Mouse (Mus musculus) layer of hippocampus, adult 18-20 months (tissue): ENCODE results near the gene Cobl. TPM values are rescaled to one million over a fixed set of nuclear protein-coding genes. Genes with fewer than 3 reads are reported as not detected.
A peak's percentile ranks its signal among the peaks of the same experiment; 100 is the strongest.

ENCODE experiments used
- DNase-seq, 2 experiments: peaks; one replicate each; pipeline ENCODE4 v3.0.0; 2022; ENCODE audit warnings: low spot score in 2 of 2
- total RNA-seq, 2 experiments: library from RNA; stranded (reverse); gene quantifications; 2 replicates each; pipeline ENCODE4 v1.2.3; 2021

The Cobl gene
- total RNA-seq, 2 experiments from 2014 or later: 18.0 to 27.4 TPM

DNA sequence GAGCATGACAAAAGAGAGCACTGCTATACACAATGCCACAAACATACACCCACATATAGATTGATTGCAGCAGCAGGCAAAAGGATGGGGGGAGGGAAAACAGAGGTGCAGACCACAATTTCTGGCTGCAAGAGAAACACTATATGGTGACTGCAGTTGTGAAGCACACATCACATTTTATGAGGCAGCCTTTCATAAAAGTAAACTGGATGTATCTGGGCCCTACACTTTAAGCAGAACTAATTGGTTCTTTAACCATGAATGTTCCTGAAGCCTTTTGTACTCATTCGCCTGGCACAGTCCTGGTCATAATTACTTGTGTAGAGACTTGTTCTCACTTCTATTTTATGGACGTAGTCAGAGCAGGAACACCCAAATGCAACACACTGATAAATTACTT, 19.5 kb downstream of the Cobl start:
- DNase-seq: no peak

- DNase-seq: no peak
These were observed 20.5 kb downstream of the Cobl start for GRCm38 (mm10) chr11:12444215-12444614.

DNA sequence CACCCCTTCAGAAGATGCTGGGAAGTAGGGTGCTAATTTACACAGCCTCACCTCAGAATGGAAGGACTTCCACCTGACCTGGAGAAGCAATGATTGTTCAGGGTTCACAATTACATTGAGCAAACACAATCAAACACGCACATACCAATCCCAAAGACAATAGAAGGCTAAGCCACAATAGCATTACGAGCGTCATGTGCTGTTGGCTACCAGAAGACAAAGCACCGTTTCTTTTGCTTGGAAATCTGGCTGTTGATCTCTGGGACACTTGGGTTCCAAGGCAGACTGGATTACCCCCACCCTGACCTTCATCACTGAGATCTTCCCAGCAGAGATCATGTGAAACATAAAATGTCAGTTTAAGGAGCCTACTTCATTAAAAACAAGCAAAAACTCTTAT, 21.1 kb downstream of the Cobl start:
- no peak for DNase-seq

DNA sequence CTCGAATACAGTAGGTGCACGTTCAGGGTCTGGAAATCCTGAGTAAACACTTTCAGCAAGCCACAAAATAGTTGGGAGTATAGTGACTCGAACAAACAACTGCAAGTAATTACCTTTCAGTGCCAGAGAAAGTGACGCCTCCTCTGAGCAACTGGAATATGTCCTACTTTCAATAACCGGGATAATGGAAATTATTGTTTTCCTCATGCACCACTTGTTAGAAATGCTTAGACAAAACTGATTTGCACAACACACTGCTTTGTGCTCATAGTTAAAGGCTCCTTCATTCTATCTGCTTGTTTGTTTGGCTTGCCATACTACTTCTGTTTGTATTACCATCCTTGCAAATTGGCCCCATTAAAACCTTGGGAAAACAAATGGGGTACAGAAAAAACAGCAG, 21.6 kb downstream of the Cobl start:
- no peak for DNase-seq

DNA sequence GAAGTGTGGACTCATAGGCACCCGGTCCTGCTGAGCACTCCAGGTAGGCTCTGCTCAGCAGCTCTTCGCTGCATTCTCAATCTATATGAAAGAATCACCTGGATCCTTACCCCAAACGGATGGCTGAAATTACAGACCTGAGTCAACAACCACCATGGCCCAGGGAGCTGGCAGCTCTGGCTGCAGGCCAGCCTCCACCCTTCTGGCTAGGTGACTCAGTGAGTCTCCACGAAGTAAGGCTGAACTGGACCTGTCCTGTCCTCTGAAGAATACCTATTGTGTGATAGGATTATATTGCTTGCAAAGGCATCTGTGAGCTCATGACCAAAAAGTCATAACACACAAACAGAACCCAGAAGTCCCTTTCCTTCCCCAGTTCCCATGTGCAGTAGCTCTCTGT, 22.5 kb downstream of the Cobl start:
- no peak for DNase-seq

- no peak for DNase-seq
These were observed 28.9 kb downstream of the Cobl start for GRCm38 (mm10) chr11:12435905-12436304.

DNA sequence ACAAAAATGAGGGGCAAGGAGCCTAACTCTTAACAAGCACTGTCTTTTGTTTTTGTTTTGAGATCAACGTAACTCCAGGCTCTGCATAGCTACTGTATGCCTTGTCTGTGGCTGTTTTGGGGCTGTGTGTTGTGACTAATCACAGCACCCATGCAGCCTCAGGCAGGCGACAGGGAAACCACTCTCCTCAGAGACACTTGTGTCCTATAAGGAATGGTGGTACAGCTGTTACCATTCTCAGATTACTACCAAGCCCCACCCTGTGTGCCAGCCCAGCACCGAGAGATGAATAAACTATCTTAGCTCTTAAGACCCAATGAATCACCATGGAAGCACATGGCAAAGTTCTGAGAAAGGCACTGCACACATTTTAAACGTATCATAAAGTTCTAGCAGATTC, 29.7 kb downstream of the Cobl start:
- DNase-seq: no peak

DNA sequence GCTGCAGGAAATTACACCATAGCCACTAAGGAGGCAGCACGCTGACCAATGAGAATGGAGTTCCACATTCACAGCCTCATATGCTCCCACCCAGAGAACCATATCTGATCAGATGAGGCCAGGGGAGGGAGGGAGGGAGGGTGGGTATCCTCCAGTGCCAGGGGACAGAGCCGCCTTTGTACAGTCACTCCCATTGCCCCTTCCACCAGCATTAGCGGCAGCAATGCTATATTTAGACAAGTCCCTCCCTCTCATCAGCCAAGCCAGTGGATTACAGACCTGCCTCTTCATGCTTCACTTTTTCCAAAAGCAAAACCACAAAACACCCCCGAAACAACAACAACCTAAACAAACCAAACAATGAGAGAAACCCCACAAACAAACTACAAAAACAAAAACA, 30.2 kb downstream of the Cobl start:
- no peak for DNase-seq

DNA sequence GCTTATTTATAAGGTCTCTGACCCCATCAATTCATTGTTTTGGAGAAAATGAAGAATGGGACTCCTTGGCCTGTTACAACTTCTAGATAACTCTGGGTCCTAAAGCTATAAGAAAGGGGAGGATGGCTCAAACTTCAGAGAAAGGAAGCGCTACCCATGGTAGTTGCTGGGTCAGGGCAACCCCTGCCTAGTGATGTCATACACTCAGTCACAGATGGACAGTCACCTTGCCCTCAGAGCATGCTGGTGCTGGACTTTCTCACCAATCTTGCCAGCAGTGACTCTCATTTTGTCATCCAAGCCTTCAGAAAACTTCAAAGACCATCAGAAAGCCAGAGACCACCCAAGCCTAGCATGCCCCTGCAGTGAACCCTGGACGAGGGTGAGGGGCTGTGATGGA, 32.8 kb downstream of the Cobl start:
- no peak for DNase-seq

DNA sequence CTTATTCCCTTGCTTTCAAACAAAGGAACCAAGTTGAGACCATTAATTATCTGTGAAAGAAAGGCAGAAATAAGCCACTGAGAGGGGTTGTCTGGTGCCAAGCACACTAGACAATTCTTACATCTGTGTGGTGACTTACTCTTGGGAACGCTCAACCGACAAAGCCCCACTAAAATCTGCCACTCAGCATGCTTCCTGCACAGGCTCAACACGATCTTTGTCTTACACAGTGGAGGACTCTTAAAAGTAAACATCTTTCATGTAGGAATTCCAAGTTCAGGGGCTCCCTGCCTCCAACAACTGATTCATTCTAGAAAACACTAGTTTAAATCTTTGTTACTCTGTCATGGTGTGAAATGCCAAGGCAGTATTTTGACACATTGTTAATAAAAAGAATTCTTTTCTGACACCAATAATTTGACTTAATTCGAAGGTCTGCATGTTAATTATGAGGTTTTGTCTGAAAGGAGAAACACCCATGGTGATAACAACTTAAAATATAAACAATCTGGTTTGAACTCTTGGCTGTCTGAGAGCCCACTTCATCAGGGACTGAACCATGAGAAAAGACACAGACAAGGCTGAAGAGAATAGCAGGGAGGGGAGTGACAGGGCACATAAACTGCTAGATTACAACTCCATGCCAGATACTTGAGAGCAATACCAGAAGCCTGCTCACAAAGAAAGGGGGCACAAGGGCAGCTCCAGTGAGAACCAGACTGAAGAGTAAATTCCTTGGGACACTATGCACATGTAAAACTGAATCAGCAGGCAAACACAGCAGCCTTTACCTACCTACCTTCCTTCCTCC, 34.3 kb downstream of the Cobl start:
- DNase-seq: no peak

GRCm38 (mm10) chr11:12426746-12427145, 38.0 kb downstream of the Cobl start:
- no peak for DNase-seq

GRCm38 (mm10) chr11:12424205-12424604, 40.6 kb downstream of the Cobl start:
- DNase-seq: no peak

- no peak for DNase-seq
These were observed 43.6 kb downstream of the Cobl start for GRCm38 (mm10) chr11:12421183-12421582.

DNA sequence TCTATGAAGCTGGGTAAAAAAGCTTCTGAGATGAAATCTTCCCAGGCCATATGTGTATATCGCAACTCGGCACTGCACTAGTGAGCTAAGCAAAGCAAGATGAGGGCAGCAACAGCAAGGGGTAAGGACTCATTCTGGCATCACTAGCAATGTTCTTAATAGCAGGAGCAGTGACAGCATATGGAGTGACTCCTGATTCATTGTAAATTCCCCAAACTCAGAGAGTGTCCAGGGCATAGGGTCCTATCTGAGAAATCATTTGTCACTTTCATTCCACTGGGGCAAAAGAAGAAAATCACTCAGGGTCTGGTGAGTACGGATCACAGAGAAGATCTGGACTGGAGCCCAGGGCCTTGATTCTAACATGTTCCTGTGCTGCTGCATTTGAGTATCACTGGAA, 44.6 kb downstream of the Cobl start:
- no peak for DNase-seq

DNA sequence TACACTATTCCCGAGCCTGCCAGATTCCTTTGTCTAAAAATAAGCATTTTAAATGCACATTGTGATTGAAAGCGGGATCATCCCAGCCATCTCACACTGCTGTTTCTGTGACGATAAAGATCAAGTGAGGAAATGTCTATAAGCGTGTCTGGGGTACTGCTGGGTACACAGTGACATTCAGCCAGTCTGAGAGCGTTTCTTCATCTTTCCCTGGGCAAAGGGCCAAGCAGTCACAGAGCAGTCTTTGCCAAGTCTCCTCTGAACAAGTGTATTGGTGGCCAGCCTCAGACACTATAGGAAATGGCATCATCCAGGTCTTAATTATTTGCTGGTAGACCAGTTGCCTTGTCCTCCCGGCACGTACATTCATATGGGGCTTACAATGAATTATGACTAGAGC, 47.9 kb downstream of the Cobl start:
- DNase-seq: peak in 1 of 2 experiments; percentile 58

- DNase-seq: peak in 1 of 2 experiments; percentile 28
These were observed 49.4 kb downstream of the Cobl start for GRCm38 (mm10) chr11:12415329-12415728.

DNA sequence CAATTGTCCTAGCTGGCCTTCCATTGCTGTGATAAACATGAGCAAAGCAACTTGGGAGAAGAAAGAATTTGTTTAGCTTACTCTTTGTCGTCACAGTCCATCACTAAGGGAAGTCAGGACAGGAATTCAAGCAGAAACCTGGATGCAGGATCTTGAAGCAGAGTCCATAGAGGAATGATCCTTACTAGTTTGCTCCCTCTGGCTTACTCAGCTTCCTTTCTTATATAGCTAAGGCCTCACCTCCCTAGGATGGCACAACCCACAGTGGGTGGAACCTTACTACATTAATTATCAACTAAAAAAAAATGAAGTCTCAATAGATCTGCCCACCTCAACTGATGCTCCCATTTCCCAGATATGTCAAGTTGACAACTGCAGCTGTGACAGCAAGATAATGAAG, 52.8 kb downstream of the Cobl start:
- DNase-seq: no peak

- DNase-seq: no peak
These were observed 53.5 kb downstream of the Cobl start for GRCm38 (mm10) chr11:12411075-12411807.

- no peak for DNase-seq
These were observed 55.3 kb downstream of the Cobl start for GRCm38 (mm10) chr11:12409463-12409862.

DNA sequence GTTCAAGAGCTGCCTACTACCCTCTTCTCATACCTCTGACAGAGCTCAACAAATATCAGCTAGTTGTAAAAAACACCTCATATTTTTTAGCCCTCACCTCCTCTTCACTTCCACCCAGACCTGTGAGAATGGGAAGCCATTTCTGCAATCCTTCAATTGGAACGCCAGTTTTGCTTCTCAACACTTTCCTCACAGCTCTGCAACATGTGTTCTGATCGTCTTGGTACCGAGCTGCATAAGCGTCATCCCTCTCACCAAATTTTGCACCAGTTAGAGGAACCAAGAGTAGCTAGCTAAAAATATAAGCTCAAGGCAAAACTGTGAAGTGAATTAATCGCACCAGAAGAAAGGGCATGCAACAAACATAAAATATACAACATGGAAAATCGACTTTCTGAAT, 56.9 kb downstream of the Cobl start:
- no peak for DNase-seq

DNA sequence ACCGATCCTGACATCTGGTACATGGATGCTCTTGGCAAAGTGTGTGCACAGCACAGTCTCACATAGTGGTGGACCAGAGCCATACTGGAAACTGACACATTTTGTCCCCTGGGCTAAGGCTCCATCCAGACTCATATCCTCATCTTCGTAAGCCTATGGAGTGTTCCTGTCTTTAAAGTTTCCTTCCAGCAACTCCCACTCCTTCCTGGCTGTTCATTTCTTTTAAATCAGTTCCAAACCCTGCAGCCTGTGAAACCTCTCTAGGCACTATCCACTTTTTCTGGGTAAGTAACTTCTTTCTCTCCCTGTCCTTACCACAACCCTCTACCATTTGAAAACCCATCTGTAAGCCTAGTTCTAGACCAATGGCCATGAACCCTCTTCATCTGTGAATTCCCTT, 64.9 kb downstream of the Cobl start:
- no peak for DNase-seq

DNA sequence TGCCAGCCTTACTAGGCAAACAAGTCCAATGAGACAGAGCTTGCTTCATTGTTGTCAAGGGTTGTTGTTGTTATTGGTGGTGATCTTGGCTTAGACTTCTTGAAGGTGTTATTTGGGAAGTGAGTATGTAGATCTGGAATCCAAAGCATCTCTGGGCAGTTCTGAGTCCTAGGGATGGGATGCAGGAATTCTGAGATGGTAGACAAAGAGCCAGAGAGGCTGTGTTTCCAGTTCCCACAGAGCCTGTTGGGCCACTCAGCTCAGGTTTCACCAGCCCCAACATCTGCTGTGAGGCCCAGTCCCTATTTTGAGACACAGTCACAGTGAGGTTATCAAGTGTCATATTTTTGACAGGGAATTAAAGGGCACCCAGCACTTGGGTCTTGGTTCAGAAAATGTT, 68.6 kb downstream of the Cobl start:
- DNase-seq: no peak

- DNase-seq: no peak
These were observed 70.1 kb downstream of the Cobl start for GRCm38 (mm10) chr11:12394701-12395100.
